Mouse (Mus musculus): ENCODE measurements around the gene Ldha.

DNA sequence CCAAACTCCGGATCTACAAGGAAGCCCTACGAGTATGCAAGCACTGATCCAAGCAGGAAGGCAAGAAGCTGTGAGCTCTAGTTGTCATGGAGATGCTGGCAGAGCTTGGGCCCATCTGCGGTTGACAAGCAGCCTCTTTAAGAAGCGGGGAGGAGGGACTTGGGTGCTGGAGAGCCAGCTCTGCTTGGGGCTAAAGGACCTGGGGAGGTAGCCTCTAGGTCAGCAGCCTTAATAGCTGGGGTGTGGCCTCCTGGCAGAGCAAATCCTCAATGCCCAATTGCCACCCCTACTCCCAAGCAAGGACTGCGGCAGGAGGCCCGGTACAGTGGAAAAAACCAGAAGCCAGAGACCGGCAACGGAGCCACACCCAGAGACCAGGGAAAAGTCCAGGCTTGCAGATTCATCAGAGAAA lies 2.4 kb upstream of the Ldha start:
- TF ChIP-seq CTCF (IDR thresholded peaks at IDR 0.05; ENCODE audit: extremely low read depth, insufficient read length, insufficient replicate concordance, low read depth, low read length) (no peak), POLR2A (IDR thresholded peaks at IDR 0.05; ENCODE audit: low read depth, low read length) (peak; percentile 46; the same call in 1 of the 2 replicates)
